Mouse (Mus musculus): ENCODE measurements at regions not wholly inside any gene's neighbourhood (a gene's known extent, or its start where the extent isn't known, plus 50 kb on each side); places are given as distances from the start of the nearest gene placed in this dataset.

GRCm38 (mm10) chr10:21831002-21831696, 50.8 kb upstream of the Sgk1 start:
- DNase-seq (ENCODE audit: low read depth), result no peak
